Mouse (Mus musculus) heart, postnatal 36 days (tissue): ENCODE results near the gene Nck2. TPM values are rescaled to one million over a fixed set of nuclear protein-coding genes. Genes with fewer than 3 reads are reported as not detected.

Experiments
- DNase-seq, 2 experiments: peaks; one replicate each; pipeline ENCODE4 v3.0.0; 2021 to 2022
- intact Hi-C: fragments of 180-260 bp; cut with DNase I; formaldehyde crosslinking; loops from one replicate; pipeline ENCODE4 v1.15.1; 2025
- total RNA-seq, 2 experiments: library from RNA; stranded (reverse); gene quantifications; 2 replicates each; pipeline ENCODE4 v1.2.3; 2021

The Nck2 gene
- total RNA-seq, result 10 to 100 TPM; 13.6 to 15.3 TPM

DNA sequence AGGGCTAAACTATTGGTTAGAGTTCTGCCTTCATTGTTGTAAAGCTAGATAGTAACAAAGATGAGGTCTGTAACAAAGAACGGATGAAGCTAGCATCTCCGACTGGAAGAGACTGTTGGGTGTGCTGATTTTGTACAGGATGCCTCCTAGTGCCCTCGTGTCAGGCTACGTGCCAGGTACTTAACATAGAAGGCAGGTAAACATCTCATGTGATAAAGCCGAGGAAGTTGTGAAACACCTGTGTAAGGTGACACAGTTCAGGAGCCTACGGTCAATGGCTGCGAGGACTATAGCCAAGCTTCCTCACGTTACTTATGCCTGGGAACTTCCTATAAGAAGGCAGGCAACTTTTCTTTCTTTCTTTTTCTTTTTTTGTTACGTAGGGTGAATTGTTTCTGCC is at the start of gene Nck2:
Nck2 (plus strand) TSS at position 49 of the 400 bp plus-strand sequence.
- intact Hi-C loops, result loop anchor here (2.0 to 10.0 kb wide), 4 partner anchors 18 to 190 kb away; no protein-coding TSS in a partner anchor
- DNase-seq, result no peak

DNA sequence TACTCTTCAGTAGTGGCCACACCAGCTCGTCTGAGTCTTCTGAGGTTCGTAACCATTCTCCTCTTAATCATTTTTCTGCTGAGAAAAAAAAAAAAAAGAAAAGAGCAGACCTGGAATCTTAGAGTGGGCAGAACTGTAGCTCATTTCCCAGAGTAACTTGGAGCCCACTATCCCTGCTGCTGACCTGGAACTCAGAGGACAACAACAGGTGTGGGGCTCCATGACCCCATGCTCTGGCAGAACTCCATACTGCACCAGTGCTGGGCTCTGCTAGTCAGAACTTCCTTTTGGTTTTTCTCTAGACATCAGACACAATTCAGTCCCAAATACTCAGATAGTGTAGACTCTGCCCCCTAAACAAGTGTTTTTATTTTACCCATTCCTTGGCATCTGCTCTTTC is 49.3 kb upstream of the Nck2 start:
- intact Hi-C loops, result no loop called here
- DNase-seq, result no peak

DNA sequence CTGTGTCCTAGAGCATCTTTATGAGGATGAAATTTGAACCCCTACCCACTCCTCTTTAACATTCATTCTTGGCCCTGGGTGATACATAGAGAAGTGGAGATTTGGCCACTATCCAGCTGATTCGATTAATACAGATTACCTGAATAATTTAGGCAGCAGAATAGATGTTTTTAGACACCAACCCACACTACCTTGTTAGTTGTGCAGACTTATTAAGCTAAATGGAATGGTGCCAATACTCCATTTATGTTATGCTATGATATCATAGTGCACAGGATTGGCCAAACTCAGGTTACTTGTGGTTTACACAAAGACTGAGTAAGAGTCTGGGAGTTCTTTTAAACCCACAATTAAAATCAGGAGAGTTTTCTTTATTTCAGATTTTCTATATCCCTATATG is 48.6 kb upstream of the Nck2 start:
- intact Hi-C loops, result no loop called here
- DNase-seq, result no peak

DNA sequence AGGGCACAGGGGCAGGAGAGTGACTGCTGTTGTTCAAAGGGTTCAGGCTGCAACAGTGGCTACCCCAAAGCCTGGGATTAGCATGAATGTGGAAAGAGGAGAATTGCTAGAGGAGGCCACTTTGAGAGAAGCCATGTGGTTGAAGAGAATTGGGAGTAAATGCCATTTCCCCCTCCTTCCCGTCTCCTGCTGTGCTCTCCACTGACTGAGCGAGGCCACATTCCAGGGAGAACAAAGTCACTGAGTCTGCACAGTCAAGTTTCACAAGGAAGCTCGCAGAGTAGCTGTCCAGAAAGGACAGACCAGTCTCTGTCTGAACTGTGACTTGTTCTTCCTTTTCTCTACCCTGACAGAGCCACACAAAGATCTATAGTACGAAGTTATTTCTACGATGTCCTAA is 47.9 kb upstream of the Nck2 start:
- DNase-seq, result no peak
- intact Hi-C loops, result no loop called here

DNA sequence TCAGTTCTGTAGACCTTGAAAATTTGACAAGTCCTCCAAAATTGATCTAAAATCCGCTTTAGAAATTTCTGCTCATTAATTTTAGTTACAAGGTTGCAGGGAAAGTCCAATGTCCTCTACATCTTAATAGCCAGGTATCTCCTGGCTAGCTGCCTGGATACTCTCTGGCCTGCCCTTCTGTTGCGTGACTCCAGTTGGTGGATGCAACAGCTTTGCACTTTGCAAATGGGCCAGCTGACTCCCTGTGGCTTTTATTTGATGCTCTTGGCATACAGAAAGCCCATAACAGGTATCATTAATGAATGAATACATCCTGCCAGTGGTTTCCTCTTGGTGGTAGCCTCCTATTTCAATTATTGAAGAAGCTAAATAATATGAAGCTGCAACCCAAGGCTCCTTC is 47.3 kb upstream of the Nck2 start:
- intact Hi-C loops, result no loop called here
- DNase-seq, result no peak

DNA sequence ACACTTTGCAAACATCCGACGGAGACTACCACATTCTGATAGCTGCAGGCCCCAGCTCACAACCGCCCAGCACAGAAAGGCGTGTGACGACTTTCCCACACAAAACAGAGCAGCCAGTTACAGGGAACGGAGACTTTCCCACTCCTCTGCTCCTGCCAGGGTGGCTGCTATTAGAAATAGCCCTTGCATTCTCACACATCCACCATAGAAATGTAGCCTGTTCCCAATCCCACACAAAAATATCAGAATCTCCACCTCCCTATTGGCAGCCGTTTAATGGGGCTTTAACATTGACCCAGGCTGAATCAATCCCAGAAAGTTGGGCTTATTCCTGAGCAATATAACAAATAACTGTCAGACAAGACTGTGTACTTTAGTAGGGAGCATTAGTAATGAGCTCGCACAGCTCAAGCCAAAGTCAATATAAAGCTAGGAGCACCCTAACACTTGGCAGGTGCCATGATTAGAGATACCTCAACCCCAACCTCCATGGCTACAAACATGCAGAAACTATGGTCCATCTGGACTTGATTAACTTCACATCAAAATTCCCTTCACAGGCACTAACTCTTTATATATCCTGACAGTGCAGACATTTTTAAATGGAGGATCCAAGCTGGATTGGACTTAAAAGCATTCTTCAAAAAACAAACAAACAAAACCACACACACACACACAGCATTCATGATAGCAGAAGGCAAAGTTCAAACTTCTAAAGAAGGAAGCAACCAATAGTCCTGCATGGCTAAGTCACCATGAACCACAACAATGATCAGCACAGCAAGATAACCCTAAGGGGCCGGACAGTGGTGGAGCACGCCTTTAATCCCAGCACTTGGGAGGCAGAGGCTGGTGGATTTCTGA is 45.4 kb upstream of the Nck2 start:
- no peak for DNase-seq
- intact Hi-C loops, result no loop called here

DNA sequence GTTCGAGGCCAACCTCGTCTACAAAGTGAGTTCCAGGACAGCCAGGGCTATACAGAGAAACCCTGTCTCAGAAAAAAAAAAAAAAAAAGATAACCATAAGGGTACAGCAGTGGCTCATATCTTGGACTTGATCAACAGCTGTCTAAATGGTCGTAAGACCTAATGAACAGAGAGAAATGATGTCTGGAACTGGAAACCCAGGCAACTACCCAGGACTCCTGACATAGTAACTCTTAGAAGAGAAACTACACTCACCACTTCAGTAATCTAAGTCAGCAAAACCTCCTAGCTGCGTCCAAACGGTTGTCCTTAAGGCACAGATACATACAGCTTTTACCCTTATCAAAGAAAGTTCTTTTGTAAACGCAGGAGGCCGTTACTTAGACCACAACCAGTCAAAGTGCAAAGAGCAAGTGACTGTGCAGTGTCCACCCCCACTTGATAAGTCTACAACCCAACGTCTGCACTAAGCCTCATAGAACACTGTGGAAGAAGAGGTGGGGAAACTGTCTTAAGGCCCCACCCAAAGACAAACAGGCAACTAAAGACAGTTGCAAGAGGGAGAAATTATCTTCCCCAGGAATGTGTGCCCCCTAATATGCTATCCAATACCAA is 44.7 kb upstream of the Nck2 start:
- intact Hi-C loops, result loop anchor here (10.0 kb wide), 1 partner anchor 235 kb away; no protein-coding TSS in a partner anchor
- DNase-seq, result no peak

DNA sequence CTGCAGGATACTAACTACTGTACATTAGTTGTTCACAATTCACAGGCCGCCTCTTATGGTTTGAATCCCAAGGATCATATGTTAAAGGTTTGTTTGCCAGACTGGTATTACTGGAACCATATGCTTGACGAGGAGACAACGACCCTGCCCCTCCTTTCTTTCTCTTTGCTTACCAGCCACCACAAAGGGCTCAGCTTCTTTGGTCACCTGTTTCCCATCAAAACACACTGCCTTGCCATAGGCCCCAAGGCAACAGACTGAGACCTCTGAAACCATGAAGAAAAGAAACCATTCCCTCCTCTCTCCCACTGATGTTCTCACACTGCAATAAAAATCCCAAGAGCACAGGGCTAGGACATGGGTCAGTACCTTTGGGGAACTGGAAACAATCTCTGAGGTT is 43.7 kb upstream of the Nck2 start:
- no peak for DNase-seq
- intact Hi-C loops, result loop anchor here (10.0 kb wide), 1 partner anchor 234 kb away; no protein-coding TSS in a partner anchor

DNA sequence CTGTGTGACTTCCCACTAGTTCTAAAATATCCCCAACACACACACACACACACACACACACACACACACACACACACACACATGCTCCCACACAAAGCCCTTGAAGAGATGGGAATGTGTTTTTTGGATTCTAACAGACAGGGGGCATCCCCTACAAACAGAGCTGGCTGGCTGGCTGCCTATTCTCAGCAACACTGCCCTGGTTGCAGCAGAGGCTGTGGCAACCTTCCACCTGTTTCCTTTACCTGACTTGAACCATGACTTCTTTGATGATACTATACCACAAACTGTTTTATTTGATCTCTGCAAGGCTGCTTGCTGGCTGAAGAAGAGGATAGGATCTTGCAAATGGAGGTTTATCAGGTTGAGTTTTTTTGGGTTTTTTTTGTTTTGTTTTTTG is 41.0 kb upstream of the Nck2 start:
- DNase-seq, result peak in 1 of 2 experiments; percentile 15

DNA sequence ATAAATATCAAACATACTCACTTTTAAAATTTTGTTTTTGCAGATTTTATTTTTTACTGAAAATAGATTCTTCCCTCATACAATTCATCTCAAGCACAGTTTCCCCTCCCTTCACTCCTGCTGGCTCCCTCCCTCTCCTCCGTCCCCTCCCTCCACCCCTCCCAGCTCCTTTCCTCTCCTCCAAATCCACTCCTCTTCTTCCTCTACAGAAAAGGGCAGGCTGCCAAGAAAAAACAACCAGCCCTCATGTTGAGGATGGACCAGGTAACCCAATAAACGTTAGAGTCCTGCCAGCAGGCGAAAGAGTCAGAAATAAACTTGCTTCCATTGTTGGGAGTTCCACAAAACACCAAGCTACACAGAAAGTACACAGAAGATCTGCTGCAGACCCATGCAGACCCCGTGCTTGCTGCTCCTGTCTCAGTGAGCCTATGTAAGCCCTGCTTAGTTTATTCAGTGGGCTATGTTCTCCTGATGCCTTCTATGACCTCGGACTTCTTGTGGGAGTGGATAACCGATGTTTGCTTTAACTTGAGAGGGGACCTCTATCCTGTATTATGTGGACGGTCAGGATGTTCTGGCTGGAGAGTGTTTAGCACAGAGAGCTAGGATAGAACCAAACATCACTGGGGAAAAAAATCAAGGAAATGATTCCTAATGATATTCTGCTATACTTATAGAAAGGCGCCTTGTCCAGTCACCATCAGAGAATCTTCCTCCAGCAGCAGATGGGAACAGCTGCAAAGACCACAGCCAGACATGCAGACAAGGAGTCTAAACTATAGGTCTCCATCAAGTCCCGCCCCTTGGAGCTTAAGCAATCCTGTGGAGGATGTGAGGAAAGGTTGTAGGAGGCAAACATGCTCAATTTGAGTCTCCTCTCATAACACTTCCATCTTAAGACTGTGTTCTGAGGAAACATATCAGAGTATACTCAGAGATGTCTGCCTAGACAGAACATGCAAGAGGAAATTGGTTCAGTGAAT is 39.4 kb upstream of the Nck2 start:
- no peak for DNase-seq
- intact Hi-C loops, result loop anchor here (10.0 kb wide), 1 partner anchor 230 kb away; no protein-coding TSS in a partner anchor

More for the DNA sequence above, 41.0 kb upstream of the Nck2 start:
- intact Hi-C loops, result loop anchor here (10.0 kb wide), 1 partner anchor 231 kb away; no protein-coding TSS in a partner anchor

DNA sequence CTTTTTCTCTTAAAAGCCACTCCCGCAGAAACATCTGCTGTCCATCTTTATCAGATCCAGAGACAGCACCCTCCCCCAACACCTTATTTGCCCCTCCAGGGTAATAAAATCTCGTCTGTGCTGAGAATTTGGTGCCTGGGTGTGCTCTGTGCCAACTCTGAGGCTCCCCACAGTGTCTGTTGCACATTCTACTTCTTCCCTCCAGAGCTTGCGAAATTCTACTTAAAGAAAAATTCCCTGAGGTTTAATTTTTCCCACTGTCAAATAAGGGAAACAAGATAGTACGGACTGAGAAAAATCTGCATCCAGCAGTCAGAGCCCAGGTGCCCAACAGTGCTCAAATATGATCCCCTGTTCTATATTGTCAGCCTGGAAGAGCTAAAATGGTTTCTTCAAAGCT is 35.4 kb upstream of the Nck2 start:
- DNase-seq, result no peak
- intact Hi-C loops, result loop anchor here (10.0 kb wide), 1 partner anchor 226 kb away; no protein-coding TSS in a partner anchor

DNA sequence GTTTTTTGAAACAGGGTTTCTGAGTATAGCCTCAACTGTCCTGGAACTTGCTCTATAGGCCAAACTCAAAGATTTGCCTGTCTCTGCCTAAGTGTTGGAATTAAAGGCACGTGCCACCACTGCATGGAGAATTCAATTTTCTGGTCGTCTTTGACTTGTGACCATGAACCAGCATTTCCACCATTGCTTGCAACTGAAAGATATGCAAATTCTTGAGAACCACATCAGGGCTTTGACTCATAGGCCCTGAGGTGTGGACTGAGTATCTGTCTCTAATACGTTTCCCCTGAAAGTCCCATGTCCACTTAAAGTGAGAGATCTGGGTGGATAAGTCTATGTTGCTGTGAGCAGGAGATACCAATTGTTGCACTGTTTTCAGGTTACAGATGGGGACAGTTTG is 31.6 kb upstream of the Nck2 start:
- DNase-seq, result no peak
- intact Hi-C loops, result loop anchor here (1.0 to 5.0 kb wide), 4 partner anchors 32 to 111 kb away; no protein-coding TSS in a partner anchor

DNA sequence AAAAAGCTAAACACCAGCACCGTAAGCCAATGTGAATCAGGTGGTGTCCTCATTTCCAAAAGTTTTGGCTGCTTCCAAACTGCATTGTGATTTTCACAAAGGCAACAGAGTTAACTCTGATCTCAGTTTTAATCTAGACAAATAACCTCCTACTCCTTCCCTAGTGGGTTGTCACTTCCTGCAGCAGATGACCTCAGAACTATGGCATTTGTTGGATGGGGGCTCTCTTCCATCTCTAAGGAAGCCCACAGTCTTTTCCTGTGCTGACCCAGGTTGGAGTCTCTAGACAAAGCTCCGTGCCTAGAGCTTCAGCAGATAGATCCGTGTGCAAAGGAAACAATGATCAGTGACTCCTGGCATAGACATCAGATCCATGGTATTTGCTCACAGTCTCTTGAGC is 31.1 kb upstream of the Nck2 start:
- DNase-seq, result peak in 1 of 2 experiments; percentile 14
- intact Hi-C loops, result loop anchor here (1.0 to 5.0 kb wide), 4 partner anchors 32 to 111 kb away; no protein-coding TSS in a partner anchor

DNA sequence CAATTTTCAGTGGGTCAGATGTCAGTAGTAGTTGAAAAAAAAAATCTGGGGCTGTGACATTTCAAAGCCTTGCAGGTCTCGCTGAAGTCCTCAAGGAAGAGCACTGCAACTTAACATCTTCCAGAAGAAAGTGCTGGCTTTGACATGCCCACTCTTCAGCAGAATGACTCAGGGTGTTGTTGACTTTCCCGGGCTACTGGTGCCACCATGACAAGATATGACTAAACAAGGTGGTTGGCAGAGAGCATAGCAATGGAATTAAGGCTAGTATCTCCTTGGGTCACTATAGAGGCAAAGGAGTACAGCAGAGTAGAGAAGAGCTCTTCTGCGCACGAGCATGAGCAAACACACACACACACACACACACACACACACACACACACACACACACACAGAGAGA is 30.6 kb upstream of the Nck2 start:
- no peak for DNase-seq
- intact Hi-C loops, result loop anchor here (1.0 to 5.0 kb wide), 4 partner anchors 32 to 111 kb away; no protein-coding TSS in a partner anchor

DNA sequence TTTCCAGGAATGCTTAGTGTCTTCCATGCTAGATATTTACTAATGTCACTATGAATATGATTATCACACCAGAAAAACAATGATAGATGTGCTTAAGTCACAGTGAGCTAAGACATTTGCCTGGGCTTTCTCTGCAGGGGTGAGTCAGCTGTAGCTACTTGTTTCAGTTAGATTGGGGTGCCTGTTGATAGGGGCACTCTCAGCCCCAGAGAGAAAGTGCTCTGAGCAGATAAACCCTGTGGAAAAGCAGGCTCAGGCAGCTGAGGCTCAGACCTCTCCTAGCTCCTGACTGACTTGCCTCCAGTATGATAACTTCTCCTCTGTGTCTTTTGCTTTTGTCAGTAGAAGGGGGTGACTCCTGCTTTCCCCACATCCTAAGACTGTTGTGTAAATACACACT is 30.2 kb upstream of the Nck2 start:
- DNase-seq, result no peak
- intact Hi-C loops, result loop anchor here (5.0 kb wide), 3 partner anchors 52 to 112 kb away; no protein-coding TSS in a partner anchor

DNA sequence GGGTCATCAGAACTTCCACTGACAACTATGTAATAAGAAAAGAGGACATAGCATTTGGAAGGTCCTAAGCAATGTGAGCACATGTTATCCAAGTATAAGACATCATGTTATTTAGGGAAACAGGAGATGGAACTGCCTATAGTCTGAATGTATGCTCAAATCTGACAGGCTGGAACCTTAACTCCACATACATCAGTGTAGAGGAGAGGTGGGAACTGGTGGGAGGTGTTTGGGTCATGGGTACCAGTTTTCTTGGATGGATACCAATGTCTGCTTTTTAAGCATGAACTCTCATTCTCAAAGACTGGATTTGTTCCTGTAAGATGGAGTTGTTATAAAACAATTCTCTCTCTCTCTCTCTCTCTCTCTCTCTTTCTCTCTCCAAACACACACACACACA is 29.4 kb upstream of the Nck2 start:
- no peak for DNase-seq
- intact Hi-C loops, result loop anchor here (5.0 kb wide), 3 partner anchors 53 to 113 kb away; no protein-coding TSS in a partner anchor

DNA sequence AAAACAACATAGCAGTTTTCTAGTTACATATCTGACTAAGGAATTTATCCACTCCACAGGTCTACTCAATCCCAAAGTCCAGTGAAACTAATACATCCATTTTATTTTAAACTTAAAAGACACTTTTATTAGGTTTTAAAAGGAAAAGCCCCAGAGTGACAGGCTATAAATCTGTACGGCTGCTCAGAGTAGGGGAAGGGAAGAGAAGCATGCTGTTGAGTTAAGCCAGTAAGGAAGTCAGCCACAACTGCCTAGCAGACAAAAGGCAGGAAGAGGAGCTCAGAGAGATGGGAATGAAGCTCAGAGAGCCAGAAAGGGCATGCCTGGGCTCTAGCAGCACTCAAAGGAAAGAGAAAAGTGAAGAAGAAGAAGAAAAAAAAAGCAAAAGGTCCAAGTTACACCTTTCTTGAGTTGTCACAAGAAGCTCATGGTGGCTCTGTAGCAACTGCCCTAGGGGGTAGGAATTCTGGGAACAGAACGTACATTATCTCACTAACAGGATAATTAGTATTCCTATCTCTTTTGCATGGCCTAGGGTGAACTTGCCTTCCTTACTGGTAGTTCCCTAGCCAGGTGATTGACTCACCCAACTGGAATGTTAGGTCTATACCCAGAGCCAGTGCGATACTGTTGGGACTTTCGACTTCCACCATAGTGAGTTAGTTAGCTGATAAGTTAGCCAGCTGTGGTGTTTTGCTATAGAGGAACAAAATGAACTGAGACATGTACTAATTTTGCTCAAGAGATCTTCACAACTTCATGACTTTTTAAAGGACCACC is 21.2 kb upstream of the Nck2 start:
- DNase-seq, result no peak
- intact Hi-C loops, result no loop called here

DNA sequence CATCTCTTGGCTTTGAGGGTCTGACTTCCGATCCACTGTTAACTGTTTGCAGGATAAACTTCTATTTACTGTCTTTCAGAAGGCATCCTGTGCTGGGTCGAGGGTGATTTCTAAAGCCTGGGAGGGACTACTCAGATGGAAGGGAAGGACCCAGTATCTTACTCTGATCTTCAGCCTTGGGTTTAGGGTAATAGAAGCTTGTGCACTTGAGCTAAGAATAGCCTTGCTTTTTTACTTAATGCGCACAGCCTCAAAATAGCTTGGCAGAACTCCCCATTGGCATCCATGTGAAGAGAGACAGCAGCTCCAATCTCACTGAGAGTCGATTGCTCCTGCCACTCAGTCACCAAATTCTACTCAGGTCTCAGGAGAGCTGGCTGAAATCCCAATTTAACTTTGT is 17.9 kb upstream of the Nck2 start:
- intact Hi-C loops, result loop anchor here (2.0 to 5.0 kb wide), 2 partner anchors 18 to 124 kb away; partner anchors contain the start of gene Nck2
- peak; percentile 26 to 32 for DNase-seq

DNA sequence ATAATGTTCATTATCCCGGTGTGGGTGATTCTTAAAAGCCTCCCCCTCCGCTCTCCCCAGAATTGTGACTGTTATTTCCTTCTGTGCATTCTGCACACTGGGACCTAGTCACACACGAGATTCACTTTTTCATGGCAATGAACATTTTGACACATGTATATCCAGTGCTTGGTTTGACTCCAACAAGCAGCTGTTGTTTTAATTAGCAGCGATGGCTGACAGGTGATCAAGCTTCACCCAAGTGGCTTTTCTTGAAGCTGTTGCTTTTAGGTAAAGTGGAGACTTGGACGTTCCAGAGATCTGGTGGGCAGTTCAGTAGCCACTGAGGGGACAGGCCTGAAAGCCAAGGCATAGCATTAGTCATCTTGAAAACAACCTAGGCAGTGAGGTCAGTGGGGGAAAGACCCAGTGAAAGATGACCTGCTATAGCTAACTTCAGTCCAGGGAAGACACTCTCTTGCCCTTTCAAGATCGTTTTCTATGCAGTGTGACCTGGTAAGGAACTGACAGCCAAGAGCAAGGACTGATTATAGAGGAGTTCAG is 17.3 kb upstream of the Nck2 start:
- intact Hi-C loops, result loop anchor here (2.0 to 5.0 kb wide), 2 partner anchors 18 to 125 kb away; partner anchors contain the start of gene Nck2
- DNase-seq, result no peak
